Mouse (Mus musculus) right cerebral cortex, postnatal 10 days (tissue): ENCODE data around the gene Il1a.

ENCODE experiments used
- DNase-seq, 2 experiments: peaks; one replicate each; pipeline ENCODE4 v3.0.0; 2021; ENCODE audit warnings: low spot score in 2 of 2

Il1a gene

GRCm38 (mm10) chr2:129265316-129265715 lies 44.5 kb downstream of the Il1a start:
- no peak for DNase-seq

GRCm38 (mm10) chr2:129263073-129263472 lies 46.7 kb downstream of the Il1a start:
- no peak for DNase-seq

- DNase-seq = no peak
Measured at GRCm38 (mm10) chr2:129261151-129261794, 48.5 kb downstream of the Il1a start.

GRCm38 (mm10) chr2:129260646-129261045 lies 49.1 kb downstream of the Il1a start:
- DNase-seq = no peak

GRCm38 (mm10) chr2:129258475-129259211 lies 51.1 kb downstream of the Il1a start:
- DNase-seq = peak; percentile 74 to 81

GRCm38 (mm10) chr2:129258056-129258455 lies 51.7 kb downstream of the Il1a start:
- DNase-seq = no peak

- no peak for DNase-seq
Measured at GRCm38 (mm10) chr2:129256006-129256405, 53.8 kb downstream of the Il1a start.

GRCm38 (mm10) chr2:129254076-129254475 lies 55.7 kb downstream of the Il1a start:
- DNase-seq = no peak

- DNase-seq = no peak
Measured at GRCm38 (mm10) chr2:129253631-129253970, 56.2 kb downstream of the Il1a start.

GRCm38 (mm10) chr2:129252836-129253630 lies 56.7 kb downstream of the Il1a start:
- DNase-seq = no peak
